Mouse (Mus musculus): ENCODE results near the gene Gars. TPM values are rescaled to one million over a fixed set of nuclear protein-coding genes. Genes with fewer than 3 reads are reported as not detected.

Gene Gars
- polyA plus RNA-seq, 1 experiment: 138 TPM

GRCm38 (mm10) chr6:55016236-55016635, 21.6 kb upstream of the Gars start:
- TF ChIP-seq GATA1 (IDR thresholded peaks at IDR 0.05; ENCODE audit: low read length): no peak

DNA sequence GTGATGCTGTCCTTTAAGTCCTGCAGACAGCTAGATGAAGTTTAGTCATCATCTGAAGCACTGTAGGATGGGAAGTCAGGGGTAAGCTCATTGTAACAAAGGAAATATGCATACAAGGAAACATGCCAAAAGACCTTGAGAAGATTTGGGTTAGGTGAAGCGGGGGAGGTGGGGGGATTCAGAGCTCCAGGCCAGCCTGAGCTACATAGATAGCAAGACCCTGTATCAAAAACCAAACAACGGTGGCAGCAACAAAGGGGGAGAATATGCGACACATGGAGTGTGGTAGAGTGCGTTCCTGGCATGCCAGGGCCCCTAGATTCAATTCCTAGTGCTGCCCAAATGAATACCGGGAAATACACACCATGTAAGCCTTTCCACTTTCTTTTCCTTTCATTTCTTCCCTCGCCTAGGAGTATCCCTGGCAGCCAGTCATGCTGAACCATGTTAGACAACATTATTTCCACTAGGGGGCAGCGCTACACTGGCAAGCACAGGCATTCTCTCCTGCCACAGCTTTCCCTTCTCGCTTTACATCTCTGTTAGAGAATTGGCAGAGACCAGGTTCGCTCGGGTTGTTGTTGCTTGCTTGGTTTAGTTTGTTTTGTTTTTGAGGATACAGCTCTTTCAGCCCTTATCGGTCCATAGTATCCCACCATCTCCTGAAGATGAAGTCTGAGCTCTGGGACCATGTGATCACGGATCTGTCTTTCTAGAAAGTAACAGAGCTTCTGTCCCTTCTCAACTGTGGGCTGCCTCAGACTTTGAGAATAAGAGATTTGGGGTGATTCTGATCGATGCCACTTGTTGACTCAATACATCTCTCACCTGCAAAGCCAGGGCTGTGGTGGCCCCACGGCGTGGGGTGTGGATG, 20.9 kb upstream of the Gars start:
- TF ChIP-seq GATA1 (IDR thresholded peaks at IDR 0.05; ENCODE audit: low read length): no peak

GRCm38 (mm10) chr6:55018417-55018816, 19.4 kb upstream of the Gars start:
- no peak for TF ChIP-seq GATA1 (IDR thresholded peaks at IDR 0.05; ENCODE audit: low read length)

DNA sequence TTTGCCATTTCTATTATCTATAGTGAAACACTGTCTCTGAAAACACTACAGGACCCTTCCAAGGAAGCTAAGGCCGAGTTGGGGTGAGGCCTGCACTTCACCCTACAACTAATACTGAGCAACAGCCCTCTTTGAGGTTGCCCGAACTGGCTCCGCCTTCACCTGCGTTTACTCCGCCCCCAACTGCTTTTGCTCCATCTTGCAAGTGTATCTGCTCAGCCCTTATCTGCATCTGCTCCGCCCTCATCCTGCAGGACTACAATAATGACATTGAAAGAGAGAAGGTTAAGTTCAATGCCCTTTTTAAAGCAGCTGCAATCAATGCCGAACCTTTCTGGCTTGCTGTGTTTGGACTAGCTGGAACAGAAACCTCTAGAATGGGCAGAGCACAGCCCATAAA, 16.0 kb upstream of the Gars start:
- TF ChIP-seq GATA1 (IDR thresholded peaks at IDR 0.05; ENCODE audit: low read length): no peak

GRCm38 (mm10) chr6:55027642-55028041, 10.2 kb upstream of the Gars start:
- TF ChIP-seq GATA1 (IDR thresholded peaks at IDR 0.05; ENCODE audit: low read length): no peak

GRCm38 (mm10) chr6:55036731-55037130, 1.1 kb upstream of the Gars start:
- no peak for TF ChIP-seq GATA1 (IDR thresholded peaks at IDR 0.05; ENCODE audit: low read length)

GRCm38 (mm10) chr6:55038671-55039445, 1.1 kb downstream of the Gars start:
- no peak for TF ChIP-seq GATA1 (IDR thresholded peaks at IDR 0.05; ENCODE audit: low read length)

DNA sequence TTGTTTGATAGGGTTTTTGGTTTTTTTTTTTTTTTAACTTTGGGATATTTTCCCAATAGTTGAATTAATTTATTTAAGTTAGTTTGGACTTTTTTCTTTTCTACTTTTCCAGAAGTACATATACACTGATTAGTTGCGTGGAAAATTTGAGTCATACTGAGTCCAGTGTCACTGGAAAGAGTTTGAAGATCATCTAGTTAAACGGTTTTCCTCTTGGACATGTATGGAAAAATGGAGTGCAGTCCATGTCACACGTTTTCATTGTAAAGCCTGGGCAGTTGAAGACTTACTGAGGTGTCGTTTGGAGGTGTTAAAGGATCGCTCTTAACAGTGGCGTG, 1.6 kb downstream of the Gars start:
- TF ChIP-seq GATA1 (IDR thresholded peaks at IDR 0.05; ENCODE audit: low read length): no peak

- TF ChIP-seq GATA1 (IDR thresholded peaks at IDR 0.05; ENCODE audit: low read length): no peak
Observed at GRCm38 (mm10) chr6:55040031-55040430, 2.2 kb downstream of the Gars start.

DNA sequence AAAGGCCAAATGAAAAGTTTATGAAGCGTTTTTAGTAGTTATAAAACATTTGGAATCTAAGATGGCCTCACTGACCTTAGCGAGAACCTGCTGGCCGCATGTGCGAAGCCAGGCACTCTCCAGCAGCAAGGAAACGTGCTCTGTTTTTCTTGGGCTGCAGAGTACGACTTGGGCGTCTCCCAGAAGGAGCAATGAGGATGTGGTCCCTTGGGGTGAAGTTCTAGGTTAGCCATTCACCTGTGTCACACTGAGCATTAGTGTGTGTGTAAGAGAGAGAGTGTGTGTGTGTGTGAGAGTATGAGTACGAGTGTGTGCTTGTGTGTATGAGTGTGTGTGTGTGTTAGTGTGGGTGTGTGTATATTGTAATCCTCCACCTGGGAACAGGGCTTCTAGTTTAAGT, 5.4 kb downstream of the Gars start:
- no peak for TF ChIP-seq GATA1 (IDR thresholded peaks at IDR 0.05; ENCODE audit: low read length)

- no peak for TF ChIP-seq GATA1 (IDR thresholded peaks at IDR 0.05; ENCODE audit: low read length)
Observed at GRCm38 (mm10) chr6:55044542-55044941, 6.7 kb downstream of the Gars start.

GRCm38 (mm10) chr6:55045326-55045725, 7.5 kb downstream of the Gars start:
- no peak for TF ChIP-seq GATA1 (IDR thresholded peaks at IDR 0.05; ENCODE audit: low read length)

DNA sequence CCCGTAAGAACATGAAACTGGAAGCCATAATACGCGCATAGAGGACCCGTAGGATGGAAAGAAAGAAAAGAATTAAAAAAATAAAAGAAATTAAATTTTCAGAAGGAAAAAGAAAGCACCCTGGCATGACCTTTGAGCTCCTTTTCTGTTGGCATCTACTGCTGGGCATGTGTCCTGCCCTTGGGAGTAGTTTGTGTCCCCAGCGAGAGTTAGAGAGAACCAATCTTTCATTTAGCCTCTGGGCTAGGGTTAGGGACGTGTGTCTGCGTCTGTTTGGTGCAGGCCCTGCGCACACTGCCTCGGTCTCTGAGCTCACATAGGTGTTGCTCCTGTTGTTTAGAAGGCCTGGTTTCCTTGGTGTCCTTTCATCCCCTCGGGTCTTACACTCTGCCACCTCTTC, 11.4 kb downstream of the Gars start:
- TF ChIP-seq GATA1 (IDR thresholded peaks at IDR 0.05; ENCODE audit: low read length): no peak

- no peak for TF ChIP-seq GATA1 (IDR thresholded peaks at IDR 0.05; ENCODE audit: low read length)
Observed at GRCm38 (mm10) chr6:55054491-55054890, 16.7 kb downstream of the Gars start.

- no peak for TF ChIP-seq GATA1 (IDR thresholded peaks at IDR 0.05; ENCODE audit: low read length)
Observed at GRCm38 (mm10) chr6:55057427-55057826, 19.6 kb downstream of the Gars start.

DNA sequence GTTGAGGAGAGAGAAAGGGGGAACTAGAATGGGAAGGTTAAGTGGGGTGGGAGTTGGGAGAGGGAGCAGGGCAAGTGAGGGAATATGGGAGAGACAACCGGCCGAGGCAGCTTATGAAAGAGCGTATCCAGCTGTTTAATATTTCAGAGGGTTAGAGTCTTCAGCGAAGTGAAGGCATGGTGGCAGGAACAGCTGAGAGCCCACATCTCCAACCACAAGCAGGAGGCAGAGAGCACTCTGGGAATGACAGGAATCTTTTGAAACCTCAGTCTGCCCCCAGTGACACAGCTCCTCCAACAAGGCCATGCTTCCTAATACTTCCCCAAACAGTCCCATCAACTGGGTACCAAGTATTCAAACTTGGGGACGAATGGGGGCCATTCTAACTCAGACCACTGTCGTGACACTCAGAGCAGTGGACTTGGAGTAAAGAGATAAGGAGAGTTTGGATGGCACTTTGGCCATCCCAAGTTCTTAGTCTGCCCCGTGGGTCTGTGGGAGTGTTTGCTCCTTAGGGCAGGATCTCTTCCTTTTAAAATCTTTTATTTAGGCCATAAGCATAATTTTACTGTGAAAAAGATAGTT, 22.5 kb downstream of the Gars start:
- TF ChIP-seq GATA1 (IDR thresholded peaks at IDR 0.05; ENCODE audit: low read length): no peak
